Mouse (Mus musculus) cerebral cortex, adult 2 months (tissue): ENCODE data around the gene Proser3.

Experiments used
- WGBS: fragments of 180-500 bp; shearing (Covaris S2); methylation state at CpG from one replicate; pipeline ENCODE4 v1.1.7; 2018; 5-methylcytosine and 5-hydroxymethylcytosine counted together

Gene Proser3

DNA sequence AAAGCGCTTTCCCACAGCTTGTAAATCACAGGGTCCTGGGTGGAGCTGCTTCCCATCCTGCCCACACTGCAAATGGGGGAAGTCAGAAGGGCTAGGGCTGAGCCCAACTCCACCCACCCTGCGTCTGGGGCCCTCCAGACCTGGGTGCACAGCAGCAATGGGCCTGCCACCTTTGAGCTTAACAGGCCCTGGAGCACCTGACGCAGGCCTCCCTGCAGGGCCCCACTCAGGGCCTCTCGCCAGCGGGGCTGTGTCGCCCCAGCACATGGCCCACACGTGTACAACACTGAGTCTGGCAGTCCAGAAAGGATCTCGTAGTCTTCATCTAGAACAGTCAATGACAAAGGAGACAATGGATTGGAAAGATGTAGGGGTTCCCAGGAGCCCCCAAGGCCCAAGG lies 27.9 kb upstream of the Proser3 start:
- WGBS = 90% methylated on average over 8 of the region's 8 CpGs

- 35% methylated on average over 2 of the region's 2 CpGs for WGBS
These were observed 20.9 kb upstream of the Proser3 start for GRCm38 (mm10) chr7:30572969-30573368.

- 81% methylated on average over 5 of the region's 5 CpGs for WGBS
These were observed 20.3 kb upstream of the Proser3 start for GRCm38 (mm10) chr7:30572389-30572788.

DNA sequence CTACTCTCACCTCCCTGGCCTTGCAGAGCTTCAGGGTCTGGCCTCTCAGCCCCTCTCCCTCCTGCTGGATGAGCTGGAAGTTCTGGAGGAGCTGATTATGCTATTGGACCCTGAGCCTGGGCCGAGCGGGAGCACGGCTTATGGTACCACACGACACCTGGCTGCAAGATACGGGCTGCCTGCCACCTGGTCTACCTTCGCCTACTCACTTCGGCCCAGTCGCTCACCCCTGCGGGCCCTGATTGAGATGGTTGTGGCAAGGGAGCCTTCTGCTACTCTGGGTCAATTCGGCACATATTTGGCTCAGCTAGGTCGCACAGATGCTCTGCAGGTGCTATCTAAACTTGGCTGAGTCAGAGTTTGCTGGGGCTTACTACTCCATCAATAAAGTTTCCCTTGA lies 15.5 kb upstream of the Proser3 start:
- 86% methylated on average over 11 of the region's 11 CpGs for WGBS

- 85% methylated on average over 9 of the region's 9 CpGs for WGBS
These were observed 13.9 kb upstream of the Proser3 start for GRCm38 (mm10) chr7:30566033-30566432.

- WGBS = 95% methylated on average over 12 of the region's 12 CpGs
These were observed 13.0 kb upstream of the Proser3 start, which contains the start of gene Igflr1 for GRCm38 (mm10) chr7:30564970-30565571. TSS of gene Igflr1 (plus strand) at chr7:30565427.

- 20% methylated on average over 6 of the region's 6 CpGs for WGBS
These were observed 11.8 kb upstream of the Proser3 start for GRCm38 (mm10) chr7:30563906-30564280.

DNA sequence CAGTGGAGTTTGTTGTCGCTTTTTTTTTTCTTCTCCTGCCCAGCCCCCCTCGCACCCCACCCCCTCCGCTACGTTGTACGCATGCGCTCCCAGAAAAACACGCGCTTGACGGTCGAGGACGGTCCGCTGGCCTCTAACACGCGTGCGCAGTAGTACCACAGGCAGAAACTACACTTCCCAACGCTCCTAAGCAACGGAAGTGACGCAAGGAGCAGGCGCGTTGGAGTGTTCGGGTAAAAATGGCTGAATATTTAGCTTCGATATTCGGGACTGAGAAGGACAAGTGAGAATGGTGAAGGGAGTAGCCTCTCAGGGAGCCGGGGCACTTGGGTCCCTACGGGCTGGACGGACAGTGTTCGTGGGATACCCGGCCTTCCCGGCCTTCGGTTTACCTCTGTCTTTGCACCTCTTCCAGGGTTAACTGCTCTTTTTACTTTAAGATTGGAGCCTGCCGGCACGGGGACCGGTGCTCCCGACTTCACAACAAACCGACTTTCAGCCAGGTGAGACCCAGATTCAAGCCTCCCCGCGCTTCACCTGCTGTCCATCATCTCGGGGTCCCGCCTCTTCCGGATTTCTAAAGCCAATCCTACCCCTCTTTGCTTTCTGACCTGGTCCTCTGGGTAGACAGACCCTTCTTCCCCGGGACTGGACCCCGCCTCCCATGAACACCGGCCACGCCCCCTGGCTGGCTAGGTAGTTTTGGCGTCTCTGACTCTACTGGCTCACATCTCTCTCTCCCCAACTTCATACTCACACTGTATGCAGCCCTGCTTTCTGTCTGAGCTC lies 11.2 kb upstream of the Proser3 start, which contains the start of the genes U2af1l4, Gm49396 and Psenen:
Gene U2af1l4 (plus strand): TSS at position 185 of the 789 bp plus-strand sequence.
Gene Gm49396 (plus strand): TSS at position 228 of the 789 bp plus-strand sequence.
Gene Psenen (minus strand): TSS at position 511 of the 789 bp plus-strand sequence.
- under 1% methylated on average over 45 of the region's 45 CpGs for WGBS

DNA sequence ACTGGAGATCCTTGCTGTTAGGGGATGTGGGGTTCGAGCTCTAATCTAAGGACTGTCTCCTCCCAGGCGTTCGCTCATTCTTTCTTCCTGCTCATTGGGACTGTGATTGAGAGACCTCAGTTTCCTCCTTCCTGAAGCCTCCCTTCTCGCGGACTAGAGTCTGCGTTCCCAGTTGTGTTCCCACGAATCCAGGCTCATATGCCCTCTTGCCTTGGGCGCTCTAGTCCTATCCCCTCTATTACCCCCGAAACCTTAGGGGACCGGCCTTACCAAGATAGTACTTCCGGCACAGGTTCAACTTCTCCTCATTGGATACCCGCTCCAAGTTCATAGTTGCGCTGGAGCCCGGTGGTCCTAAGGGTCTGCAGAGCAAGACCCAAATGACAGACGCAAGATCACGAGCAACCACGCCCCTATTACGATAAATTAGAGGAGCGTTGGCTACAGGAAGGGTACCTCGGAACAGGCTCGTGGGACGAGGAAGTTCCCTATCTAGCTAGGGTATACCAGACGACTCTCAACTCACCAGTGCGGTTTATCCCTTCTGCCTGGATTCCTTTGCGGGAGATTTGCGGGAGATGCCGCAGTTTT lies 10.5 kb upstream of the Proser3 start:
- WGBS = under 1% methylated on average over 27 of the region's 27 CpGs

GRCm38 (mm10) chr7:30560296-30560695 lies 8.2 kb upstream of the Proser3 start:
- WGBS = 55% methylated on average over 2 of the region's 2 CpGs

DNA sequence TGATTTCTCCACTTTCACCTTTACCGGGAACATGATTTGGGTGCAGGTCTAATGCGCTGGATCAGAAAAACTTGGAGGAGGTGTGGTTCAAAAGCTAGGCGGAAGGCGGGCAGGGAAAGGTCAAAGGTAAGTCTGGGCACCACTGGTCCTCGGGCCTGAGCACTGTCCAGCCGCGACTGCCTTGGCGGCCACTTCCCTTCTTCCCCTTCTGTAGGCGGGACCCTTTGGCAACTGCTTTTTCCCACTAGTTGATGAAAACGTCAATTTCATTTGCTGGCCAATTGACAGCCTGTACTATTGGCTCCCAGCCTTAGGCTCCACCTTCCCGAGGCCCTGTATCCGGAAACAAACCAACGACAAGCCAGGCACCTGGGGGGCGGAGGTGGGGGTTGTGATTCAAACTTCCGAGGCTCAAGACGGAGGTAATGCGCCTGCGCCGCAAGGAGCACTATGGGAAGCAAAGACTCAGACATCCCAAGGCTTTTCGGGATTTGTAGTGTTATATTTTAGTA lies 7.4 kb upstream of the Proser3 start, which contains the start of gene Lin37:
Gene Lin37 (minus strand): TSS at position 396 of the 512 bp plus-strand sequence.
- under 1% methylated on average over 20 of the region's 20 CpGs for WGBS

GRCm38 (mm10) chr7:30558656-30559442 lies 6.8 kb upstream of the Proser3 start:
- WGBS = 3% methylated on average over 12 of the region's 12 CpGs

DNA sequence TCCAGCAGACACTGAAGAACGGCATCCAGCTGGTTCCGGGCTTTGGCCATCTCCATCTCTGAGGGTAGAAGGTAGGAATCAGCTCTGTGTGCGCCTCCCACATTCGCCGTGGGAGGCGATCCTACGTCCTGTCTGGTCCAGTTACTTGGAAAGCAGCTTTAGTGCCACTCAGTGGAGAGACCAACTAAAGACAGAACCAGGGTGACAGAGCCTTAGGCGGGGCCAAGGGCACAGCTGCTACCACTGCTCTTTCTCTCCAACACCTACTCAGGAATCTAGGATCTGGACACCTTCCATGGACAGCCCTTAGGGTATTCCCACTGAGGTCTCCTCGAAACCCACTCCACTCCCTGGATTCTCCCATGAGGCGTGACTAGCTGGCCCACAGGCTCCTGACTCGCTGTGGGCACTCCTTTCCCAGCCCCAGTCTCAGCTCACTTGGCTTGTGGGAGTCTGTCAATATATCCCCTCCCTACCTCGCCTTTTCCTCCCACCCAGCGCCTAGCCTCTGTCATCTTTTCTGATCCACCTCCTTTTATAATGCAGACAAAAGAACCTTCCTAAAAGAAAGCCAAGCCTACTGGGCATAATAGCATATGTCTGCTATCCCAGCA lies 5.9 kb upstream of the Proser3 start:
- 69% methylated on average over 13 of the region's 13 CpGs for WGBS

DNA sequence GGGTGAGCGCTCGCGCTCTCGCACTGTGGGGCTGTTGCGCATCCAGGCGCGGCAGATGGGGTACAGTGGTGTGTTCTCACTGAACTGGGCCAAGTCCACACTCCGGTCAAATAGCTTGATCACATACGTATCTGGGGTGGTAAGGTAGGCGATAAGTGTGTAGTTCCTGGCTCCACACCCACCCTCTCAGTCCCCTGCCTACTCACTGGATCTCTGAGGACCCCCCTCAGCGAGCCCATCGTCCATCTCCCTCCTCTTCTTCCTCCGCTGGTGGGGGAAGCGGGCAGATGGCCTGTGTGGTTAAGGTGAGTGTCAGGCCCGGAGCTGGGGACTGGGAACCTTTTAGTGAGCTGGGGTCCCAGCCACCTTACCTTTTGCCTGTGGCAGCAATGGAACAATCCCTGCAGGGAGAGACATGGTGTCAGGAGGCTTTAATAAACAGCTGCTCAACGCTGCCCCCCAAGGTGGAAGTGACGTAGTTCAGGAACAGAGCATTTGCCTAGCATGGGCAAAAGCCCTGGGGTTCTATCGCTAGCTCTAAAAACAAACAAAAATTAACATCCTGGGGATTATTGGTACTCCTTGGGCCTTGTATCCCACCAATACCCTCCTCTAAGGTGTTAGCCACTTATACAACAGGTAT lies 4.9 kb upstream of the Proser3 start:
- 90% methylated on average over 18 of the region's 18 CpGs for WGBS

- WGBS = 80% methylated on average over 22 of the region's 22 CpGs
These were observed 1.9 kb upstream of the Proser3 start for GRCm38 (mm10) chr7:30553810-30554584.

DNA sequence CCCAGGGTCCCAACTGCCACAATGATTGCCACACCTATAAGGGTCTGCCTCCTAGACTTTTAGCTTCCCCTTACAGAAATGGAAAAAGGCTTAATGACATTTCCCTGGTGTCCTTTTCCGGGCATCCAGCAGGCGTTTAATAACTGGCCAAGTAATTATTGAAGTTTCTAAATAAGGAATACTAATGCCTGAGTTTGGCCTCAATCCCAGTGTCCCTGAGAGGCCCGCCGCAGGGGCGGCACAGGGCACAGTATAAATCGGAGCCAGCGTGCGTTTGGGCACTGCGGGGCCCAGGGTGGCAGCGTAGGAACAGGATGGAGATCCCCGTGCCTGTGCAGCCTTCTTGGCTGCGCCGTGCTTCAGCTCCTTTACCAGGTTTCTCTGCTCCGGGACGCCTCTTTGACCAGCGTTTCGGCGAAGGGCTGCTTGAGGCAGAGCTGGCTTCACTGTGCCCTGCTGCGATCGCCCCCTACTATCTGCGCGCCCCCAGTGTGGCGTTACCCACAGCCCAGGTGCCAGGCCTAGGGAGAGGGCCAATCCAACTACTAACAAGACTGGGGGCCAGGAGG lies 1.0 kb upstream of the Proser3 start:
- WGBS = 1% methylated on average over 23 of the region's 23 CpGs

DNA sequence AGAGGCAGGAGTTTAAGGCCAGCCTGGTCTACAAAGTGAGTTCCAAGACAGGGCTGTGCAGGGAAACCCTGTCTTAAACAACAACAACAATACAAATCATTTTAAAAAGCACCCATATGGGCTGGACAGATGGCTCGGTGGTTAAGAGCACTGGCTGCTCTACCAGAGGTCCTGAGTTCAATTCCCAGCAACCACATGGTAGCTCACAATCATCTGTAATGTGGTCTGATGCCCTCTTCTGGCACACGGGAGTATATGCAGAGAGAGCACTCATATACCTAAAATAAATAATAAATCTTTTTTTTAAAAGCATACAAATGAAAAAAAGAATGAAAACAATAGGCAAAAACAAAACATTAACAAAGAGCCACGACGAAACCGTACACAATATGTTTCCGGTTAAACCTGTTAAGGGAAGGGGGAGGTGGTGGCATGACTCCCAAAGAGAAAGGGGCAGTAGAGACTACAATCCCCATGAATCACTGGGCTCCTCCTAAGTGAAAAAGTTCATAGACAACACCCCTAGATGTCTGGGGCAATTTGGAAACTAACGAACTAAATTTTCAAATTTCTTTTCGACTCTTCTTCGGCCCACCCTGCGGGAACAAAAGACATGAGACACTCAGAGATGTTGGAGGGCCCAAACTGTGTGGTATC lies 526 bp downstream of the Proser3 start:
- 2% methylated on average over 10 of the region's 10 CpGs for WGBS

DNA sequence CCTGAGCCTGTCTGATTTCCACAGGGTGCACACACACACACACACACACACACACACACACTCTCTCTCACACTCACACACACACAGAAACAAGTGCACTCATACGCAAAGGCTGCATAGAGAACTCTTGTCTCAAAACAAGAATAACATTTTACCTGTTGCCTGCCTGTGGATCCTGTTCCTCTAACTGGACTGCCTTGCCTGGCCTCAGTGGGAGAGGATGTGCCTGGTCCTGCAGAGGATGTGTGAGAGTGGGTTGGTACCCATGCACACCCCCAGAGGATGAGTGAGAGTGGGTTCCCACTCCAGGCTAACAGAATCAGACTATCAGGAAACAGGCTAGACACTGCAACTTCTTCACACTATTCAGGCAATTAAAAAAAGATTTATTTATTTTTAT lies 1.5 kb downstream of the Proser3 start:
- 95% methylated on average over 1 of the region's 1 CpGs for WGBS

DNA sequence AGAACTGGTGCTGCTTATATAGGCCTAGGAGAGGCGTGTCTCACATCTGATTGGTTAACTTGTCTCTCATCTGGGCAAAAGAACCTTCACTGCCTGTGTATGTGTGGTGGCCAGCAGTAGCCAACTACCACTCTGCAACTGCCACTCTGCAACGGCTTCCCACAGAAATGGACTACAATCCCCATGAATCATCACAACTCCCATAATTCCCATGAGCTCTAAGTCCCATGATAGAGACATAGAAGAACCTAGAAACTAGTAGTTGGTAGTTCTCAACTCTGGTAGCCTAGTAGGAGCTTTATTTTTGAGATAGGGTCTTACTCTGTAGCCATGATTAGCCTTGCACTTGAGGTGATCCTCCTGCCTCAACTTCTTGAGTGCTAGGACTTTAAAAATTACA lies 2.2 kb downstream of the Proser3 start:
- 84% methylated on average over 2 of the region's 2 CpGs for WGBS
